Mouse (Mus musculus) urinary bladder, postnatal 14 days (tissue): ENCODE measurements at regions not wholly inside any gene's neighbourhood (a gene's known extent, or its start where the extent isn't known, plus 50 kb on each side); places are given as distances from the start of the nearest gene placed in this dataset.

Experiments used
- DNase-seq: peaks from one replicate; pipeline ENCODE4 v3.0.0; 2021; ENCODE audit warnings: low spot score

DNA sequence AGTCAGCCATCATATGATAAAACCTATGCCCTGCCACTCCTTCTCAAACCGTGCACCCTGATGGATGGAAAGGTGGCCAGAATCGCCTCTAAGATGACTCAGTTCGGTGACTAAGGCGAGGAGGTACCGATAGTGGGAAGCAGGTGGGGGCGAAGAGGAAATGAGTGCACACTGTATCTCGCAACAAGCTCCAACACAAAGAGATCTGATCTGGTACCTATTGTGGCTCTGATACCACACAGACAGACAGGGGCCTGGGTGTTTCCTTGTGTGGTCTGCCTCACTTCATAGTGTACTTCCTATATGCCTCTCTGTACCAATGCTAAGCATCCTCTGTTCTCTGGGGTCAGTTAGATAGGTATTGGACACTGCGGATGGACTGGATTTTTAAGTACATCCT lies 178.0 kb upstream of the Lpp start:
- DNase-seq: peak; percentile 28

DNA sequence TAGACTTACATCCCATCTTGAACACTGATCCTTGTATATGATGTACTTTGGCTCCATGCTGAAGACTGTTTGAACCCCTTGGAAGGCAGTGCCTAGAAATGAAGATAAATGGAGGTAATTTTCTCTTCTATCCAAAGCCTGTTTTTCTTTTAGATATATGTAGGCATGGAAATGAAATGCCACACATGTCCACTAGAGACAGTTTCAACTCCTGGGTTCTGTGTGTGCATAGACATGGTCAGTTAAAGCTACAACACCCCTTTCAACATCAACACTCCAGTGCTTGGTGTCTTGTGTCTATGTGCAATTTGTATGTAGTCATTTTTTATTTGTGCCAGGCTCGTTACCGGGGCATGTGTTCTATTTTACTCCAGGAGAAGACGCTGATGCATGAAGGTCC lies 179.7 kb upstream of the Lpp start:
- no peak for DNase-seq

- DNase-seq: no peak
Observed at GRCm38 (mm10) chr16:24212702-24213101, 180.6 kb upstream of the Lpp start.

- no peak for DNase-seq
Observed at GRCm38 (mm10) chr16:24211588-24211987, 181.7 kb upstream of the Lpp start.

DNA sequence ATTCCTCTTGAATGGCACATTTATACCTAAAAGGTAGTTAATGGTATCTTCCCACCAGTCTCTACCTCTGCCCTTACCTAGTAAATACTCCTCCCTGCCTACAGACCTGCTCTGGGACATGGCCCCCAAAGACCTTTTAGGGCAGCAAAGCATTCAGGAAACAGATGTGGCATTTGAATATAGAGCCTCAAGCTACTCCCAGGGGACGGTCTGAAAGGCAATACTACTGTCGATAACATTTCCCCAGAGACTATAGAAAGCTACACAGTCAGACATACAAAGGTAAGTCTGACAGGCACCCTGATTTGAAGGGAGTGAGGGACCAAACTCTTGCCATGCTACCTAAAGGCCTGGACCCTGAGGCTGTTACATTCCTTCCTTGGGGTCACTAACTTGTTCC lies 184.4 kb upstream of the Lpp start:
- DNase-seq: no peak

GRCm38 (mm10) chr16:24208118-24208517 lies 185.2 kb upstream of the Lpp start:
- peak; percentile 31 for DNase-seq

- DNase-seq: no peak
Observed at GRCm38 (mm10) chr16:24207056-24207455, 186.3 kb upstream of the Lpp start.

DNA sequence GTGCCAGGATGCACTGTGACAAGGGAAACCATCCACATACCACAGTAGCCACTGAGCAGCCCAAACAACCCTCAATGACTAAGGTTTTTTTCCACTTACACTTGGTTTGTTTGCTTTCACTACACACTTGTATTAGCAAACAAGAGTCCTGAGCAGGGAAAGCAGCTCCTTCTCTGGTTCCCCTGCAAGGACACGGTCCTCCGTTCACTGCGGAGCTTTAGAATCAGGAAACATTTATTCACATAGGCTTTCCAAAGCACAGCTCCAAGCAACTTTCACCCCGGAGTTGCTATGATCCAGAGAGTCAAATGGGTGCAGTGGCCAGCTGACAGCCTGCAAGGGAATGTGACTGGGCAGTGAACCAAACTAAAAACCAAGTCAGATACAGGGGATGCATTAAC lies 186.8 kb upstream of the Lpp start:
- no peak for DNase-seq

DNA sequence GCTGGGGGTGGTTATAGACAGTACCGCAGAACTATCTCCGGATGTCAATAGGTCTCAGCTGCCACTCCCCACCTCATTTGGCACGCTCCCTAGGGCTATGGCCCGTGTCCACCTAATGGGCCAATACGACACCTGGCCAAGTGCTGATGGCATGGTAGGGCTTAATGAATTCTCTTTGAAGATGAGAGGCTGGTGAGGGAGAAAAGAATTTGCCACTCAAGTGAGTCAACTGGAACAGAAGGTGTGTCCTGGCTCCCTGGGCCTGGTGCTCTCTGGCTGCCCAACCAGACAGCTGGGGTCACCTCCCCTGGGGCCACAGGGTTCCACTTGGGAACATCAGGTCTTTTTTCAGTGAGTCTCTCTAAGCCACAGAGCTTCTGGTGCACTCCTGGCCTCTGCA lies 187.7 kb upstream of the Lpp start:
- no peak for DNase-seq

DNA sequence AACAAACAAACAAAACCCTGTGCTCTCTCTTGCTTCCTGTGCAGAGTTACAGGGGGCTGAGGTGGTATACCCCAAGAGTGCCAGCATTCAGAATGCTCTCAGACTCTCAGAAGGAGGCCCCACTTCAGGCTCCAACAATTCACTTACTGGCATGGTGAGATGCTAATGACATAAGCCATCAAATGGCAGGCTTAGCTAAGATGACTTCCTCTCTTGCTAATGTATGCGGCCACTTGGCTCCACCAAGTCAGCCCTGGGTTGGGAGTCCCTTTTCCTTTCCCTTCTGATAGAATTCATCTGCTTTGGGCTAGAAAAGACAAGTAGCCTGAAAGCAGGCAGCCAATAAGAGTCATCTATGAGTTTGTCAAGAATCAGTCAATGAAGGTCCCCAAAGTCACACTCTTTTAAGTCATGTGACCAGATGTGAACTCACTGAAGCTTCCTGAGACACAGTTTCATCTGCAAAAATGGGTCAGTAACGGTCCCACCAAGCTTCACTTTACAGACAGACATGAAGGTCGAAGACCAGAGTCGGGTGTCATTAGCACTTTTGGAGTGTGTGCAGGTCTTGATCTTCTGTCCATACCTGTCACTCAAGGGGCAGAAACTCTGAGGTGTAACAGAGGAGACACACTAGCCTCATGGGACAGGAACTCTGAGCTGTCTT lies 189.1 kb upstream of the Lpp start:
- no peak for DNase-seq

DNA sequence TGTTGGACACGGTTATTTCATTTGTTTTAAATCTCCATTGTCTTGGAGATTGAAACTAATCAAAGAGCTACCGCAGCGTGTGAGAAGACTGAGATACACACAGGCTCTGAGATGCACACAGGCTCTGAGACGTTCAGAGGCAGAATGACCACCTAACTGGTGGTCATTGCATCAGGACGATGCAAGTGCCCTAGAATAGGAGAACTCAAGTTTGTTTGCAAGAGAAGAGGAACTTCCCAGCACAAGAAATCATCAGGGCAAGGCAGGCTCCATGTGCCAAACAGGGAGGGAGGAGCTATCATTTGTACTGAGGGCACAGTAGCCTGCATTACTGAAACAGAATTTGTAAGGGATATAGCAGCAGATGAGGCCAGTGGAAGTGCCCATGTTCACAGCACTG lies 190.7 kb upstream of the Lpp start:
- DNase-seq: no peak

- no peak for DNase-seq
Observed at GRCm38 (mm10) chr16:24201455-24201854, 191.9 kb upstream of the Lpp start.

GRCm38 (mm10) chr16:24200200-24200599 lies 193.1 kb upstream of the Lpp start:
- DNase-seq: no peak

DNA sequence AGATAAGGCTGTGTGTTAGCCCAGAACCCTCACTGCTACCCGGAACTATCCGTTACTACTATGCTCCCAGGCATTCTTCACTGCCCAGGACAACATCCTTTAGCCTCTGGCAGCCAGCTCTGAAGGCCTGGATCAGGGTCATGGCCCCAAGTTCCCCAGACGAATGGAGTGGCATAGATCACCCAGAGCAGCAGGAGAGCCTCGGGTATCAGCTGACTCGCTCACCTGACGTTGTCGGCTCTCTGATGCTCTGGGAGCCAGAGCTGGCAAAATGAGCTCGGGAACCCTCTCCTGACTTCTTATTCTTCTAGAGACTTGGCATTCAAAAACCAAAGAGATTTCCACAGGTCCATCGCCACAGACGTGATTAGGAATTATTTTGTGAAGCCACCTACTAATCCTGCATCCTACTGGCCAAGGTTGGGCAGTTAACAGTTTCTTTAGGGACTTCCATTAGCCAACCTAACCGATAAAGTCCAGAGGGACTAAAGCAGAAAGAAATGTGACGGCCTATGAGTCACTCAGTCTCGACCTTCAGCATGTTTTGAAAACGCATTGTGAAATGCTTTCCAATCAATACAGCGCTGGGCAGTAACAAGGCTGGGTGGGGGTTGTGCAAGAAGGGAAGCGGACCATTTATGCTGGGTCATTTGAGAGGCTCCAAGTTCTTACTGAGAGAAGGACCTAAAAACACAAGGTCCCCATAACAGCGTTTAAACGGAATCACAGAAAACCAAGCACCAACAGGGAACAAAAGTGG lies 193.7 kb upstream of the Lpp start:
- no peak for DNase-seq

DNA sequence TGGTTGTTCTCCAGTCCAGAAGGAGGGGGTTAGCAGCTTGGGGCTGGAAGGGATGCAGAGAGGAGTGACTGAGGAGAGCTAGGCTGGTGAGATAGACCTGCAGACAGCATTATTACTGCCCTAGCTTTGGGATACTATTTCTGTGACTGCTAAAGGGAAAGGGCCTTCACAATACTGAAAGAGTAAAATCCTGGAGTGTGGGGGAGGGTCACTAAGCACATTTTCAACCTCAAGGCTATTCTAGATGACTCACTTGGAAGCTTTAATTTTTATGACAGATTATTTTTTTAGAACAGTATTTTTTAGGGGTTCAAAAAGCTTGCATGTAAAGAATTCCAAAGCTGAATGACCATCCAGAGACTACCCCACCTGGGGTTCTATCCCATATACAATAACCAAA lies 195.0 kb upstream of the Lpp start:
- no peak for DNase-seq

- DNase-seq: no peak
Observed at GRCm38 (mm10) chr16:24197618-24198017, 195.7 kb upstream of the Lpp start.

- no peak for DNase-seq
Observed at GRCm38 (mm10) chr16:24193945-24194344, 199.4 kb upstream of the Lpp start.

- no peak for DNase-seq
Observed at GRCm38 (mm10) chr16:24193251-24193873, 199.9 kb upstream of the Lpp start.

DNA sequence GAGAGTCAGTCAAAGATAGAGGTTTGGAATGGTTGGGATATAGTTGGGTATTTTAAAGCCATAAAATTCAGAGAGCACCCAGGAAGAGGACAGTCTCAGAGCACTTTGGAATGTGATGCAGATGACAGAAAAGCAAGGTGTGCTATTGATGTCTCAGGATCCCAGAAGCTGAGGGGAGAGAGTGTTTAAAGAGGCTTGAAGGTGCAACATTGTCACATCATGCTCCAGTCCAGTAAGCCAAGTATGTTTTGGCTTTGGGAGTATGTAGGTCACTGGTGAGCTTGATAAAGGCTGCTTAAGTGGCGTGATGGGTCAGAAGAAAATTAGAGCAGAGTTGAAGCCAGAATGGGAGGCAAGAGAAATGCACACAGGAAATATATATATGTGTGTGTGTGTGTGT lies 201.3 kb upstream of the Lpp start:
- no peak for DNase-seq

DNA sequence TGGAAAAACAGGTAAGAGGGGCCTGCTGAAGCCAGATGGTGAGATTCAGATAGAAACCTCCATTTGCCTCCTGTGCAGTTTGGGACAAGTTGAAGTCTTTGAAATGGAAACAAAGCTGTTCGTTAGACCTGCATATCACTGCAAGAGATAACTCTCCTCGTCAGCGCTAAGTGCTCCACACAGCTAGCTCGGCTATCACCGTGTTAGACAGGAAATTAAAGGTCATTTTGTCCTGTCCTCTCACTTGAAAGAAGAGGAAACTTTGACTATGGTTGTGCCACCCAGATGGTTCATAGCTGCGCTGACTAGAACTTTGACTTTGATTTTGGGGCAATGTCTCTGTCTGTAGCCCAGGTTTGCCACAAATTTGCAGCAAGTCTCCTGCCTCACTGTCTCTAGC lies 198.5 kb upstream of the Bcl6 start:
- no peak for DNase-seq

DNA sequence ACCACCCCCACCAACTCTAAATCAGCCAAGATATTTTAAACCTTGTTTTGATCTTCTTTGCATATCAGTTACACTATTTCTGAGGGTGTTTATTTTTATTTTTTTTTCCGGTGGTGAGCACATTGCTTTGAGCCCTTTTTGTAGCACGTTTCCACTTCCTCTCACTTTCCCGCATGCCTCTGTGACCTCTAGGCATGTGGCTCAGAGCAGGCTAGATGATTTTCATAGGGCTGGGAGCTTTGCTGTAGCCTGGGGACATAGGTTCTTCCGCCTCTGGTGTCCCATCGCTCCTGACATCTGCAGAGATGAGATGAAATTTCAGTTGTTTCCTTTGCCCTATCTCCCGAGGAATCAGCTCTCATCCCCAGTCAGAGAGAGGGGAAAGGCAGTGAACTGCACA lies 197.3 kb upstream of the Bcl6 start:
- DNase-seq: no peak

- DNase-seq: no peak
Observed at GRCm38 (mm10) chr16:24184846-24185245, 196.2 kb upstream of the Bcl6 start.

- DNase-seq: no peak
Observed at GRCm38 (mm10) chr16:24183216-24183615, 194.6 kb upstream of the Bcl6 start.

DNA sequence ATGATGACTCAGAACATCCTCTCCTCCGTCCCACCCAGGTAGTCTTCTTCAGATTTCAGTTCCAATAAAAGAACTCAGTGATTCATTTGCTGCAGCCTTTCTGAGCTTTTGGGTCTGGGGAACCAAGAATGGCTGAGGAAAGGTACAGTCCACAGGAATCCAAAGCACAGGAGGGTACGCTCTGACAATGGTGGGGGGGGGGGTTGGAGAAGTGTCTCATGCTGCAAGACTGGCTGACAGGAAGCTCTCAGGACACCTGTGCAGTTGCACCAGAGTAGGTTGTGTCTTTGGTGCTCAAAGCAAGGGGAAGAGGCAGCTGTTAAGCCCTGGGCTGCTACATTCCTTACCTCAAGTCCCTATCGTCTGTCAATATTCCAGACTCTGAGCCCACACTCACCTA lies 192.7 kb upstream of the Bcl6 start:
- no peak for DNase-seq
